Mouse (Mus musculus): Measurements from ENCODE around the gene Kdm1b.

The Kdm1b gene

GRCm38 (mm10) chr13:47062756-47063155, 19.5 kb downstream of the Kdm1b start:
- DNase-seq (ENCODE audit: low spot score) = no peak

GRCm38 (mm10) chr13:47063985-47064760, 20.9 kb downstream of the Kdm1b start:
- DNase-seq (ENCODE audit: low spot score) = no peak

- DNase-seq (ENCODE audit: low spot score) = no peak
Measured at GRCm38 (mm10) chr13:47066516-47066915, 23.2 kb downstream of the Kdm1b start.

GRCm38 (mm10) chr13:47067001-47067400, 23.7 kb downstream of the Kdm1b start:
- no peak for DNase-seq (ENCODE audit: low spot score)

GRCm38 (mm10) chr13:47070329-47071080, 27.2 kb downstream of the Kdm1b start:
- no peak for DNase-seq (ENCODE audit: low spot score)

- no peak for DNase-seq (ENCODE audit: low spot score)
Measured at GRCm38 (mm10) chr13:47071871-47072270, 28.6 kb downstream of the Kdm1b start.

GRCm38 (mm10) chr13:47072484-47072883, 29.2 kb downstream of the Kdm1b start:
- DNase-seq (ENCODE audit: low spot score) = no peak

- DNase-seq (ENCODE audit: low spot score) = no peak
Measured at GRCm38 (mm10) chr13:47076156-47076555, 32.9 kb downstream of the Kdm1b start.

- DNase-seq (ENCODE audit: low spot score) = no peak
Measured at GRCm38 (mm10) chr13:47077367-47077766, 34.1 kb downstream of the Kdm1b start.

GRCm38 (mm10) chr13:47078799-47079198, 35.5 kb downstream of the Kdm1b start:
- DNase-seq (ENCODE audit: low spot score) = no peak

- DNase-seq (ENCODE audit: low spot score) = no peak
Measured at GRCm38 (mm10) chr13:47080905-47081505, 37.7 kb downstream of the Kdm1b start.

GRCm38 (mm10) chr13:47088433-47088832, 45.1 kb downstream of the Kdm1b start:
- no peak for DNase-seq (ENCODE audit: low spot score)

GRCm38 (mm10) chr13:47089271-47089670, 46.0 kb downstream of the Kdm1b start:
- DNase-seq (ENCODE audit: low spot score) = no peak

GRCm38 (mm10) chr13:47093791-47094190, 50.5 kb downstream of the Kdm1b start:
- no peak for DNase-seq (ENCODE audit: low spot score)

GRCm38 (mm10) chr13:47096591-47096990, 53.3 kb downstream of the Kdm1b start:
- DNase-seq (ENCODE audit: low spot score) = no peak

GRCm38 (mm10) chr13:47099265-47099664, 56.0 kb downstream of the Kdm1b start:
- no peak for DNase-seq (ENCODE audit: low spot score)

GRCm38 (mm10) chr13:47100587-47100986, 57.3 kb downstream of the Kdm1b start:
- DNase-seq (ENCODE audit: low spot score) = no peak

GRCm38 (mm10) chr13:47104146-47104545, 60.8 kb downstream of the Kdm1b start:
- DNase-seq (ENCODE audit: low spot score) = no peak

GRCm38 (mm10) chr13:47104856-47105541, 61.7 kb downstream of the Kdm1b start:
- no peak for DNase-seq (ENCODE audit: low spot score)

GRCm38 (mm10) chr13:47105711-47106579, 62.6 kb downstream of the Kdm1b start, which contains the start of gene Dek:
Gene Dek (minus strand): TSS chr13:47106201.
- peak; percentile 91 for DNase-seq (ENCODE audit: low spot score)

GRCm38 (mm10) chr13:47106580-47106888, 63.2 kb downstream of the Kdm1b start:
- DNase-seq (ENCODE audit: low spot score) = no peak

Data from testis, postnatal 14 days (tissue).